Mouse (Mus musculus): ENCODE data around the gene Itgad.

DNA sequence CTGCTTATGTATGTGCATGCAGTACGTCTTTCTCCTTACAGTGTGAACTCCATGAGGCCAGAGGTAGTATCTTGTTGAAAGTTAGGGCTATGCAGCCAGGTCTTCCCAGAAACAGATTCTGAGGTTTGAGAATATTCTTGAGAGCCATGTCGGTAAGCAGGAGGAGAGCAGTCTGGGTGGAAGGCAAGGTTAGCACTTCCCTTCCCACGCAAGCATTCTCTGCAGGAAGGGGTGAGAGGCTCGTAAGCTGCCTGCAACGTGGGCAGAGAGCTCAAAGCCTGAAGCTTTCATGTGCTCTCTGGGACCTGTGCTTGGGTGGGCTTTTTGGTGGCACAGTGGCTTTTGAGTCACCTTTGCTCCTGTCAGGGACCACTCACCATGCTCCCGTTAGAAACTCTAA, 26.4 kb downstream of the Itgad start:
- no peak for TF ChIP-seq CTCF (IDR thresholded peaks at IDR 0.05; ENCODE audit: low read depth)
- no peak for TF ChIP-seq EP300 (IDR thresholded peaks at IDR 0.05; ENCODE audit: low read depth)

All from heart, postnatal 0 days (tissue).